Mouse (Mus musculus) telencephalon, adult 2 months (tissue): Measurements from ENCODE around the gene Slco3a1.
A peak's percentile ranks its signal among the peaks of the same experiment; 100 is the strongest.

Experiments
- DNase-seq: peaks from one replicate; pipeline ENCODE4 v3.0.0-alpha.2; 2011; ENCODE audit warnings: low read depth, low spot score

The Slco3a1 gene

GRCm38 (mm10) chr7:74486083-74486482 is 68.5 kb downstream of the Slco3a1 start:
- DNase-seq, result no peak

GRCm38 (mm10) chr7:74485669-74486068 is 68.9 kb downstream of the Slco3a1 start:
- DNase-seq, result no peak

GRCm38 (mm10) chr7:74484024-74484385 is 70.6 kb downstream of the Slco3a1 start:
- DNase-seq, result no peak

GRCm38 (mm10) chr7:74483294-74484023 is 71.1 kb downstream of the Slco3a1 start:
- DNase-seq, result no peak

- no peak for DNase-seq
Observed at GRCm38 (mm10) chr7:74471740-74472139, 82.8 kb downstream of the Slco3a1 start.

- DNase-seq, result no peak
Observed at GRCm38 (mm10) chr7:74466886-74467285, 87.7 kb downstream of the Slco3a1 start.

GRCm38 (mm10) chr7:74464638-74465037 is 89.9 kb downstream of the Slco3a1 start:
- DNase-seq, result no peak

GRCm38 (mm10) chr7:74462451-74462850 is 92.1 kb downstream of the Slco3a1 start:
- no peak for DNase-seq

GRCm38 (mm10) chr7:74461736-74462135 is 92.8 kb downstream of the Slco3a1 start:
- no peak for DNase-seq

- no peak for DNase-seq
Observed at GRCm38 (mm10) chr7:74461146-74461545, 93.4 kb downstream of the Slco3a1 start.

- DNase-seq, result no peak
Observed at GRCm38 (mm10) chr7:74459812-74460211, 94.8 kb downstream of the Slco3a1 start.

GRCm38 (mm10) chr7:74459277-74459676 is 95.3 kb downstream of the Slco3a1 start:
- DNase-seq, result no peak

GRCm38 (mm10) chr7:74458475-74459221 is 95.9 kb downstream of the Slco3a1 start:
- DNase-seq, result no peak

- peak; percentile 68 for DNase-seq
Observed at GRCm38 (mm10) chr7:74457347-74457975, 97.1 kb downstream of the Slco3a1 start.

- DNase-seq, result no peak
Observed at GRCm38 (mm10) chr7:74456781-74457180, 97.8 kb downstream of the Slco3a1 start.

- DNase-seq, result no peak
Observed at GRCm38 (mm10) chr7:74451047-74451446, 103.5 kb downstream of the Slco3a1 start.

- no peak for DNase-seq
Observed at GRCm38 (mm10) chr7:74449802-74450201, 104.8 kb downstream of the Slco3a1 start.

GRCm38 (mm10) chr7:74447781-74448180 is 106.8 kb downstream of the Slco3a1 start:
- no peak for DNase-seq

- no peak for DNase-seq
Observed at GRCm38 (mm10) chr7:74445148-74445547, 109.4 kb downstream of the Slco3a1 start.

GRCm38 (mm10) chr7:74442380-74442779 is 112.2 kb downstream of the Slco3a1 start:
- no peak for DNase-seq

- no peak for DNase-seq
Observed at GRCm38 (mm10) chr7:74437534-74437933, 117.0 kb downstream of the Slco3a1 start.

GRCm38 (mm10) chr7:74436642-74437041 is 117.9 kb downstream of the Slco3a1 start:
- no peak for DNase-seq

GRCm38 (mm10) chr7:74432950-74433349 is 121.6 kb downstream of the Slco3a1 start:
- no peak for DNase-seq
